Mouse (Mus musculus) E14TG2a.4 (cell line): Measurements from ENCODE around the gene Rftn1.

ENCODE experiments used
- H3K27me3 ChIP-seq: 2 replicates; pipeline ENCODE4 v1.6.1; 2014; ENCODE audit warnings: low read length, control low read depth; ENCODE audit not compliant: insufficient read depth
- H3K36me3 ChIP-seq: 2 replicates; pipeline ENCODE4 v1.6.1; 2014; ENCODE audit warnings: low read length, control low read depth; ENCODE audit not compliant: insufficient read depth
- H3K4me1 ChIP-seq: replicated peaks from 2 replicates; pipeline ENCODE4 v1.6.1; 2014; ENCODE audit warnings: low read depth, low read length, control low read depth
- H3K4me3 ChIP-seq: replicated peaks from 2 replicates; pipeline ENCODE4 v1.5.1; 2014; ENCODE audit warnings: mild to moderate bottlenecking, low read length
- H3K9me3 ChIP-seq: 2 replicates; pipeline ENCODE4 v1.6.1; 2014; ENCODE audit warnings: low read length, control low read depth
- CTCF ChIP-seq: conservative IDR thresholded peaks from 2 replicates; pipeline ENCODE4 v1.5.1; 2014; ENCODE audit warnings: low read length
- NANOG ChIP-seq: IDR thresholded peaks from 2 replicates; pipeline ENCODE4 v1.6.1; 2014; ENCODE audit warnings: borderline replicate concordance, low read length, mixed read lengths
- POU5F1 ChIP-seq: IDR thresholded peaks from 2 replicates; pipeline ENCODE4 v1.6.1; 2014; ENCODE audit warnings: low read length, borderline replicate concordance

The Rftn1 gene

DNA sequence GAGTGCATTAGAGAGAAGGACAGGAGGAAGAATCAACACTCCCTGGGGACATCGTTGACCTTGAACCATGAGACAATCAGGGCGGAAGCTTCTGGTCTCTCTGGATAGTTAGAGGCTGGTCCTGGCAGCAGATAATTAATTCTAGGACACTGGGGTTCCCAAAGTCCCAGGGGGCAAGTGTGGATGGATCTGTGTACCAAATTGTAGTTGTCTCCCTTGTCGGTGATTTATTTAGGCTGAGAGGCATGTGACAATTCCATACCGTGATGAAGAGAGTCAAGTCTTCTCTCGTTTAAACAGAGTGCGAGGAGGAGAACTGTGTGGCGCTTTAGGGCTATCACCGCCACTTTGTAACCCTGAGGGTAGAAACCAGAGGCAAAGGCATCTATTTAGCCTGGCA is 40.7 kb upstream of the Rftn1 start:
- no peak for TF ChIP-seq CTCF
- Histone ChIP-seq H3K4me1 (no peaks in the 10 kb centered on the region), H3K36me3 (no peaks in the 10 kb centered on the region), H3K9me3 (no peaks in the 10 kb centered on the region), H3K4me3 (no peak overlapping the region), H3K27me3 (no peaks in the 10 kb centered on the region)

GRCm38 (mm10) chr17:50229534-50229933 is 39.1 kb upstream of the Rftn1 start:
- no peaks in the 10 kb centered on the region for H3K36me3 ChIP-seq
- H3K4me3 ChIP-seq = no peak overlapping the region
- H3K4me1 ChIP-seq = no peaks in the 10 kb centered on the region
- peaks cover 7% of the 10 kb centered on the region; the same call in 1 of the 2 replicates for H3K27me3 ChIP-seq
- H3K9me3 ChIP-seq = no peaks in the 10 kb centered on the region
- TF ChIP-seq POU5F1 (no peak), CTCF (no peak), NANOG (no peak)

DNA sequence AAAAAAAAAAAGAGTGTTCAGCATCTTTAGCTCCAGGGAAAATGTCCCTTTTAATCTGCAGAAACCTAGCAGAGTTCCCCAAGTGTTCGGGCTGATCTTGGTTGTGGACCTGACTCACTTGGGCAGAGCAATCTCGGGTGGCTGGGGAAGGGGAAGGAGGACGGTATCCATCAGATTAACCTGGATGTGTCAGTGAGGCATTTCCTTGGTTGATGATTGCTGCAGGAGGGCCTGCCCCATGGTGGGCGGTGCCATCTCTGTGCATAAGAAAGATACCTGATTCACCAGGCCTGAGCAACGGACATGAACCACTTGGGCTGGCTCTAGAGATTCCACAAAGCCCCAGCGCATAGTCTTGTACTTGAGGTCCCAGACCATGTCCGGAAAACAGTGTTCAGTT is 36.9 kb upstream of the Rftn1 start:
- Histone ChIP-seq H3K36me3 (no peaks in the 10 kb centered on the region), H3K9me3 (no peaks in the 10 kb centered on the region), H3K4me3 (no peak overlapping the region), H3K4me1 (no peaks in the 10 kb centered on the region), H3K27me3 (peaks cover 7% of the 10 kb centered on the region; the same call in 1 of the 2 replicates)
- TF ChIP-seq NANOG (no peak), CTCF (no peak), POU5F1 (no peak)

DNA sequence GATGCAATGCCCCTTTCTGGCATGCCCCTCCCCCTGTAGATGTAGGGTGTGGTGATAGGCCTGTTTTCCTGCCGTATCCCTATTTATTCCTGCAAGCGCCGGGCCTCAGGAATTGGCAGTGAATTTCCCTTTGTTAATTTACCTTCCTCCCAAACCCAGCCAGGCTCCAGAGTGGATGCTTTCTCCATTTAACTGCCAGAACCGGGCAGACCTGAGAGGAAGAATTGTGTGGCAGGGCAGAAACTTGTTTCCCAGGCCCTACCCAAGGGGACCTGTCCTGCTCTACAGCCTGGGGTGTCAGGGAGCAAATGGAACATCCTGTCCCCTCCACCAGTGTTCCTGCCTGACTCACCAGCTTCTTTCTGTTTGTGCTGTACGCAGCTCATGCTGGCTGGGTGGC is 34.2 kb upstream of the Rftn1 start:
- H3K4me3 ChIP-seq = no peak overlapping the region
- no peaks in the 10 kb centered on the region for H3K4me1 ChIP-seq
- peaks cover 7% of the 10 kb centered on the region; the same call in 1 of the 2 replicates for H3K27me3 ChIP-seq
- H3K9me3 ChIP-seq = no peaks in the 10 kb centered on the region
- TF ChIP-seq POU5F1 (no peak), NANOG (no peak), CTCF (no peak)
- no peaks in the 10 kb centered on the region for H3K36me3 ChIP-seq

DNA sequence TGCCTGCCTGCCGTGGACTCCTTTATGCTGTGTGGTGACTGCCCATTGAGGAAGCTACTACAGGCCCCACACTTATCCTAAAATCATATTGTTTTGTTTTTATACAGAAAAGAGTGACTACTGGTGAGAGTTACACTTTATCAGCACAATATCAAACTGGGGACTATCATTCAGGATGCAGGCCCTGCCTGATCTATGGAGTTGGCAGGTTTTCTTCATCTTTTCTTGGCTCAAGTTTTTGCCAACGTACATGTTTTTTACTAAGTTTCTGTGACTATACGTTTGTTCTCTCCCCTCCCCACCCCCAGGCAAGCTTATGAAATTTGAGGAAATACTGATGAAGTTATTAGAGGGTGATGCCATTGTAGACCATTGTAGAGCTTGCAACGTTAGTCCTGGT is 27.5 kb upstream of the Rftn1 start:
- no peaks in the 10 kb centered on the region for H3K36me3 ChIP-seq
- no peak for TF ChIP-seq NANOG
- no peak for TF ChIP-seq CTCF
- TF ChIP-seq POU5F1 = no peak
- no peaks in the 10 kb centered on the region for H3K4me1 ChIP-seq
- no peak overlapping the region for H3K4me3 ChIP-seq
- peaks cover 8% of the 10 kb centered on the region for H3K9me3 ChIP-seq
- peaks cover 5% of the 10 kb centered on the region; the same call in 1 of the 2 replicates for H3K27me3 ChIP-seq

DNA sequence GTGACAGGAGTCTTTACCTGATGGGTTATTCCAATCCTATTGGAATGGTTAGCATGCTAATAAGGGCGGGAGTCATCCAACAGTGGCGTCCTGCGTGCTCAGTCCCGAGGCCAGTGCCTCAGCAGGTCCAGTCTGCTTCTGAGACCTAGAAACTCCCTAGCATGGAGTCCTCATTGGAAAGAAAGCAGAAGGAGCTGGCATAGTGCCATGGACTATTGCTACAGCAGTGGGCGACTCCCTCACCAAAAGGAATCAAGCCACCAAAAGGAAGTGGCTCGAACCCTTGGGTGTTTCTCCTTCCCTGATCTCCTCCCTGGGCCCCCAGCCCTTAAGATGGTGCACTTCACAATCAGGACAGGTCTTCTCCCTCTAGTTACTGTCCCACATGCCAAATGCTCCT is 24.6 kb upstream of the Rftn1 start:
- TF ChIP-seq NANOG (no peak), POU5F1 (no peak), CTCF (no peak)
- peaks cover 8% of the 10 kb centered on the region for H3K9me3 ChIP-seq

DNA sequence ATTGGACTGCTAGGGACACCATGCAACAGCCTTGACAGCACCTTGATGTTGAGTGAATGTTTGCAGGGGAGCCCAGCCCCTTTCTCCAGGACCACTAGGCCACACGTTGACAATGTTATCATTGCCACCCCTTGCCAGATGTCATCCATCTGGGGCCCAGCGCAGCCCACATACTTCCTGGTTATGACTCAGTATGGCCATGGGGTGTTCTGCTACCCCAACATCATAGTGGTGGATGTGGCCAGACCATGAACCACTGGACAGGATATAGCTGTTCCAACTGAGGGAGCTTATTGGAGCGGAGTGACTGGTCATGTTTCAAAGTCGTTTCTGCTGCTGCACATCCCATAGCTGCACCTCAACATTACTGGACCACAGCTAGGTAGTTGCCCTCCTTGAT is 22.6 kb upstream of the Rftn1 start:
- Histone ChIP-seq H3K9me3 (peaks cover 8% of the 10 kb centered on the region), H3K36me3 (no peaks in the 10 kb centered on the region), H3K27me3 (peaks cover 5% of the 10 kb centered on the region; the same call in 1 of the 2 replicates), H3K4me3 (no peak overlapping the region), H3K4me1 (no peaks in the 10 kb centered on the region)
- no peak for TF ChIP-seq NANOG
- TF ChIP-seq POU5F1 = no peak
- TF ChIP-seq CTCF = no peak

More for the DNA sequence above, 24.6 kb upstream of the Rftn1 start:
- no peaks in the 10 kb centered on the region for H3K36me3 ChIP-seq
- H3K4me3 ChIP-seq = no peak overlapping the region
- peaks cover 5% of the 10 kb centered on the region; the same call in 1 of the 2 replicates for H3K27me3 ChIP-seq
- H3K4me1 ChIP-seq = no peaks in the 10 kb centered on the region

- Histone ChIP-seq H3K4me3 (no peak overlapping the region), H3K4me1 (no peaks in the 10 kb centered on the region), H3K36me3 (no peaks in the 10 kb centered on the region), H3K27me3 (peaks cover 5% of the 10 kb centered on the region; the same call in 1 of the 2 replicates), H3K9me3 (peaks cover 8% of the 10 kb centered on the region)
- no peak for TF ChIP-seq NANOG
- TF ChIP-seq CTCF = no peak
- no peak for TF ChIP-seq POU5F1
Observed at GRCm38 (mm10) chr17:50211816-50212215, 21.3 kb upstream of the Rftn1 start.

- Histone ChIP-seq H3K9me3 (peaks cover 4% of the 10 kb centered on the region), H3K4me1 (no peaks in the 10 kb centered on the region), H3K27me3 (no peaks in the 10 kb centered on the region), H3K4me3 (no peak overlapping the region), H3K36me3 (no peaks in the 10 kb centered on the region)
- no peak for TF ChIP-seq POU5F1
- TF ChIP-seq NANOG = no peak
- TF ChIP-seq CTCF = no peak
Observed at GRCm38 (mm10) chr17:50209831-50210230, 19.4 kb upstream of the Rftn1 start.
